Mouse (Mus musculus) small intestine, adult 2 months (tissue): ENCODE measurements around the gene Cox20. TPM values are rescaled to one million over a fixed set of nuclear protein-coding genes. Genes with fewer than 3 reads are reported as not detected.
"Not testable (repeated sequence)": the region's sequence is repeated elsewhere in the genome, so short reads cannot be mapped to it uniquely, and the experiment has no call there.

ENCODE experiments used
- H3K27ac ChIP-seq: fragments of 200-500 bp; 2 replicates; pipeline ENCODE4 v1.5.1; 2012; ENCODE audit warnings: low read depth, low read length, control low read depth, inconsistent platforms; ENCODE audit not compliant: insufficient read depth
- H3K27me3 ChIP-seq: fragments of 200-500 bp; 2 replicates; pipeline ENCODE4 v1.6.1; 2012; ENCODE audit warnings: mild to moderate bottlenecking, moderate library complexity, low read length, inconsistent platforms; ENCODE audit not compliant: control insufficient read depth, insufficient read depth
- H3K36me3 ChIP-seq: fragments of 200-500 bp; 2 replicates; pipeline ENCODE4 v1.6.1; 2012; ENCODE audit warnings: mild to moderate bottlenecking, low read length, control low read depth, inconsistent platforms; ENCODE audit not compliant: control insufficient read depth, insufficient read depth
- H3K4me1 ChIP-seq: fragments of 200-500 bp; 2 replicates; pipeline ENCODE4 v1.6.1; 2012; ENCODE audit warnings: low read length, inconsistent platforms, mixed read lengths; ENCODE audit not compliant: control insufficient read depth, insufficient read depth, insufficient read length
- H3K4me3 ChIP-seq: fragments of 200-500 bp; 2 replicates; pipeline ENCODE4 v1.5.1; 2012; ENCODE audit warnings: low read depth, mild to moderate bottlenecking, control low read depth, inconsistent platforms, low read length, moderate library complexity
- CTCF ChIP-seq: fragments of 200-500 bp; IDR thresholded peaks from 2 replicates; pipeline ENCODE4 v1.5.1; 2012; ENCODE audit warnings: low read depth, mild to moderate bottlenecking, control low read depth, inconsistent platforms, low read length, moderate library complexity, mixed read lengths; ENCODE audit not compliant: insufficient replicate concordance, insufficient read length; ENCODE audit errors: extremely low read depth
- POLR2A ChIP-seq: fragments of 200-500 bp; IDR thresholded peaks from 2 replicates; pipeline ENCODE4 v1.6.1; 2012; ENCODE audit warnings: low read depth, mild to moderate bottlenecking, control low read depth, inconsistent platforms, low read length, moderate library complexity
- WGBS: fragments of 180-500 bp; shearing (Covaris S2); methylation state at CpG from one replicate; pipeline ENCODE4 v1.1.7; 2018; 5-methylcytosine and 5-hydroxymethylcytosine counted together
- polyA plus RNA-seq: library from polyadenylated mRNA; depleted of rRNA; stranded (reverse); fragments of >200 nt; gene quantifications from 2 replicates; pipeline ENCODE4 v1.2.3, GENCODE M21; 2012; rRNA removed

Gene Cox20
- polyA plus RNA-seq: 3.7 and 5.3 TPM in 2 replicates

DNA sequence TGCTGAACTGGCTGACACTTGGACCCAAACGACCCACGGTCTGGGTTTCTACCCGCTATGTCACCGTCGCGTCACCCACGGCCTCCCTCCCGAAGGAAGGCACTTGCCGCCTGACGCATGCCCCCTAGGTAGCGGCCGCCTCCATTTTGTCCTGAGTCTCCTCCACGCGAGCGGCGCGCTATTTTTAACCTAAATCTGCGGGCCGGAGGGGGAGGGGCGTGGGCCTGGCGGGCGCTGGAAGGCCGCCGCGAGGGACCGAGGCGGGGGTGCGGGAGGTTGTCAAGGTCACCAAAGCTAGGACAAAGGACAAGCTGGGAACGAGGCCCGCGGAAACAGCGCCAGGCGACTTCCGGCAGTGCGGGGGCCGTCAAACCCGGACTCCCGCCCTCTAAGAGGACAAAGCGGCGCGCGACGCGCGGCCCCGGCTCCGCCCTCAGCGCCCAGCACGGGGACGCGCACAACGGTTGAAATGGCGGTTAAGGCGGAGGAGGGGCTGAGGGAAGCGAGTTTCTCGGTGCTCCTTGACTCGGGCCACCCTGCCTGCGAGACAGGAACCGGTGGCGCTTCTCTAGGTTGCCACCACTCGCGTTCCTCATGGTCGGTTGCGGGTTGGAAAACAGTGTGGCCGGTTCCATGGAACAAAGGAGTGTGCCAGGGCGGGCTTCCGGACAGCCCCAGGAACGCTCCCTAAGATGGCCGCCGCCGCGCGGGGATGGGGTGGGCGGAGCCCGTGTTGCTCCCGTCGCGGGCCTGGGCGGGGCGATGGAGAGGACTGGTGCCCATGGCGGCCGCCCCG lies at the start of gene Cox20:
TSS of gene Cox20 (plus strand) at position 742 of the 796 bp plus-strand sequence.
- Histone ChIP-seq H3K27ac (peak within 1 kb of the TSS; percentile 100), H3K27me3 (no peaks in the 10 kb centered on the region), H3K4me3 (peak within 1 kb of the TSS; percentile 93), H3K4me1 (peaks cover 14% of the 10 kb centered on the region), H3K36me3 (peaks cover 28% of the 10 kb centered on the region)
- TF ChIP-seq CTCF (no peak), POLR2A (peak; percentile 70; the same call in 1 of the 2 replicates)
- under 1% methylated on average over 83 of the region's 83 CpGs for WGBS

GRCm38 (mm10) chr1:178270635-178271034 lies 48.3 kb upstream of the Cox20 start:
- no peaks in the 10 kb centered on the region for H3K27me3 ChIP-seq
- WGBS: 82% methylated on average over 6 of the region's 6 CpGs
- H3K4me1 ChIP-seq: peaks cover 2% of the 10 kb centered on the region; the same call in 1 of the 2 replicates
- H3K4me3 ChIP-seq: no peak overlapping the region
- H3K36me3 ChIP-seq: no peaks in the 10 kb centered on the region
- no peak for TF ChIP-seq POLR2A
- TF ChIP-seq CTCF: no peak
- H3K27ac ChIP-seq: no peak overlapping the region

GRCm38 (mm10) chr1:178275174-178275730 lies 43.7 kb upstream of the Cox20 start:
- 22% methylated on average over 9 of the region's 9 CpGs for WGBS
- Histone ChIP-seq H3K27me3 (no peaks in the 10 kb centered on the region), H3K27ac (peak overlapping the region; percentile 93), H3K4me3 (no peak overlapping the region), H3K4me1 (peaks cover 2% of the 10 kb centered on the region; the same call in 1 of the 2 replicates), H3K36me3 (no peaks in the 10 kb centered on the region)
- TF ChIP-seq POLR2A (no peak), CTCF (no peak)

DNA sequence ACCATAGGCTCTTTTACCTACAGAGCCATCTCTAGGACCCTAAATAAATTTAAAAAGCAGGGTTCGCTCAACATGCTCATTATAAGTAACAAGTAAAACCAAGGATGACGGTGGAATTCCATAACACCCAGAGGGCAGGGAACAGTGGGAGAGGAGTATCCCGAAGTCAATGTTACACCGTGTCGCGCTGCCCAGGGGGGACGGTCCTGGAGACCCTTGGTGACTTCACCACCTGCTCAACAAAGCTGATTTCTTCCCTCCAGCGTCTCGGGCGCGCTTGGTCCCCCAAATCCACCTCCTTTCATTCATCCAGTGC lies 43.2 kb upstream of the Cox20 start:
- H3K4me1 ChIP-seq: peaks cover 2% of the 10 kb centered on the region; the same call in 1 of the 2 replicates
- peak overlapping the region; percentile 93 for H3K27ac ChIP-seq
- H3K36me3 ChIP-seq: no peaks in the 10 kb centered on the region
- H3K4me3 ChIP-seq: peak overlapping the region; percentile 71
- H3K27me3 ChIP-seq: no peaks in the 10 kb centered on the region
- WGBS: 5% methylated on average over 11 of the region's 11 CpGs
- TF ChIP-seq CTCF (no peak), POLR2A (no peak)

DNA sequence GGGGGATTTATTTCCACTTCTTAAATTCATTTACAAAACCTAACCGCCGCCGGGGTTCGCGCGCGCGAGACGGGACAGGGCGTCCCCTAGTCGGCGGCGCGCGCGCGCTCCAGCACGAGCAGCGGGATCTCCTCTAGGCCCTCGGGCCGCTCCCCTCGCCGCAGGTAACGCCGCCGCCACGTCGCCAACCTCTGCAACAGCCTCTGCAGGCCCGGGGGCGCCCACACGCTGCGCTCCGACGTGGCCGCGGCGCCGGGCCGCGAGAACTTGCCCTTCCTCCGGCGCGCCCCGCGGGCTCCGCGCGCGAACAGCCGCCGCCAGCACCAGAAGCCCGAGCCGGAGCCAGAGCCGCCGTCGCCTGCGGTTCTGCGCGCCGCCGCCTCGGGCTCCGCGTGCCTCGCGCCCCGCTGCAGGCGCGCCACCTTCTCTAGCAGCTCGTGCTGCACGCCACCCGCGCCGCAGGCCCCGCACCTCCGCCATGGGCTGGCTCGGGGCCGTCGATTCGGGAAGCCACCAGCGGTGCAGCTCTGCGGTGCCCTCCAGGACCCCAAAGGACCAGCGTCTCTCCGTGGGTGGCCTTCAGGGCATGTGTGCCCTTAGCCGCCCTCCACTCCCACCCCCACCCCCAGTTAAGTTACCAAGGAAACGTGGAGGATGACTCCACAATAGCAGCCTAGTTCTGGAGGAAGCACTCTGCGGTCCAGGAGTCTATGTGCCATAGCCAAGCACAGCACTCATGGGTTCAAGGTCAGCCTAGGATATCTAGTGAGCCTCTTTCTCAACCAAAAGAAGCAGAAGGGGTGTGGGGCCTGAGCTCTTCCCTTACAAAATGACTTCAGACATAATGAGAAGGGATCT lies 42.6 kb upstream of the Cox20 start:
- H3K36me3 ChIP-seq: no peaks in the 10 kb centered on the region
- H3K27me3 ChIP-seq: no peaks in the 10 kb centered on the region
- peaks cover 2% of the 10 kb centered on the region; the same call in 1 of the 2 replicates for H3K4me1 ChIP-seq
- H3K4me3 ChIP-seq: peak overlapping the region; percentile 71
- TF ChIP-seq CTCF (no peak), POLR2A (peak; percentile 58; the same call in 1 of the 2 replicates)
- H3K27ac ChIP-seq: peak overlapping the region; percentile 93
- under 1% methylated on average over 85 of the region's 87 CpGs for WGBS

DNA sequence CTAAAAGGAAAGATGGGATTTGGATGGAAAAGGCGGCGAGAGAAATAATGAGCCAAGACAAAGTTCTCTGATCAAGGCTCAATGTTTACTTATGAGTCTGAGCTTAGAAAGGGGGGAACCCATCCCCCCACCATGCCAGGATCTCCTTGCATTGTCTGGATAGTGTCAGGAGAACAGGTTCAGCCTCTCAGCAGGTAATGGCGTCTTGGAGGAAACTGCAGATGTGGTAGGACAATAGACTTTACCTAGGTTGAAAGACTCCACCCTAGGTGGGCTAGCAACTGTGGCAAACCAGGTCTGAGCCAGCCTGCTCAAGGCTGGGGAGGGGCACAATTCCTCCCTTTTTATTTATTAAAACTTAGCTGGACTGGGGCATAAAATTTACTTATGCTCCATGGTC lies 35.6 kb upstream of the Cox20 start:
- H3K36me3 ChIP-seq, H3K4me3 ChIP-seq, H3K27ac ChIP-seq, H3K27me3 ChIP-seq, H3K4me1 ChIP-seq: not testable (repeated sequence)
- WGBS: 95% methylated on average over 3 of the region's 3 CpGs
